Mouse (Mus musculus) kidney, adult 11 months (tissue): Measurements from ENCODE around the gene Prrx2.

Experiments
- DNase-seq: peaks from one replicate; pipeline ENCODE4 v3.0.0; 2022

The Prrx2 gene

GRCm38 (mm10) chr2:30826825-30827748 lies 7.7 kb upstream of the Prrx2 start:
- peak; percentile 40 for DNase-seq

- DNase-seq: peak; percentile 86
These were observed 6.9 kb upstream of the Prrx2 start for GRCm38 (mm10) chr2:30827749-30828475.

GRCm38 (mm10) chr2:30829315-30829714 lies 5.5 kb upstream of the Prrx2 start:
- no peak for DNase-seq

GRCm38 (mm10) chr2:30830283-30830795 lies 4.4 kb upstream of the Prrx2 start, which contains the start of gene Asb6:
Gene Asb6 (minus strand): TSS chr2:30830333.
- DNase-seq: no peak

- DNase-seq: no peak
These were observed 1.1 kb upstream of the Prrx2 start for GRCm38 (mm10) chr2:30833644-30834043.

- DNase-seq: no peak
These were observed 1.6 kb downstream of the Prrx2 start for GRCm38 (mm10) chr2:30836238-30836990.

GRCm38 (mm10) chr2:30842615-30843014 lies 7.8 kb downstream of the Prrx2 start:
- no peak for DNase-seq

- DNase-seq: no peak
These were observed 10.6 kb downstream of the Prrx2 start for GRCm38 (mm10) chr2:30845152-30846070.

- no peak for DNase-seq
These were observed 11.5 kb downstream of the Prrx2 start for GRCm38 (mm10) chr2:30846236-30846635.

- DNase-seq: no peak
These were observed 12.0 kb downstream of the Prrx2 start for GRCm38 (mm10) chr2:30846723-30847122.

- DNase-seq: no peak
These were observed 13.4 kb downstream of the Prrx2 start for GRCm38 (mm10) chr2:30848184-30848583.

- no peak for DNase-seq
These were observed 15.8 kb downstream of the Prrx2 start for GRCm38 (mm10) chr2:30850581-30850980.

GRCm38 (mm10) chr2:30852771-30853313 lies 18.1 kb downstream of the Prrx2 start:
- DNase-seq: no peak

- no peak for DNase-seq
These were observed 22.3 kb downstream of the Prrx2 start for GRCm38 (mm10) chr2:30857076-30857475.

GRCm38 (mm10) chr2:30859782-30860181 lies 25.0 kb downstream of the Prrx2 start:
- no peak for DNase-seq

- no peak for DNase-seq
These were observed 27.3 kb downstream of the Prrx2 start for GRCm38 (mm10) chr2:30862081-30862480.

GRCm38 (mm10) chr2:30863574-30863973 lies 28.8 kb downstream of the Prrx2 start:
- DNase-seq: peak; percentile 51

- no peak for DNase-seq
These were observed 30.2 kb downstream of the Prrx2 start for GRCm38 (mm10) chr2:30864968-30865381.

GRCm38 (mm10) chr2:30865426-30865825 lies 30.7 kb downstream of the Prrx2 start:
- no peak for DNase-seq

- DNase-seq: peak; percentile 64
These were observed 36.1 kb downstream of the Prrx2 start for GRCm38 (mm10) chr2:30870863-30871262.

- DNase-seq: no peak
These were observed 37.9 kb downstream of the Prrx2 start for GRCm38 (mm10) chr2:30872669-30873068.
